ENCODE assay signal across 13 mouse cellular contexts in the genomic region with DNA sequence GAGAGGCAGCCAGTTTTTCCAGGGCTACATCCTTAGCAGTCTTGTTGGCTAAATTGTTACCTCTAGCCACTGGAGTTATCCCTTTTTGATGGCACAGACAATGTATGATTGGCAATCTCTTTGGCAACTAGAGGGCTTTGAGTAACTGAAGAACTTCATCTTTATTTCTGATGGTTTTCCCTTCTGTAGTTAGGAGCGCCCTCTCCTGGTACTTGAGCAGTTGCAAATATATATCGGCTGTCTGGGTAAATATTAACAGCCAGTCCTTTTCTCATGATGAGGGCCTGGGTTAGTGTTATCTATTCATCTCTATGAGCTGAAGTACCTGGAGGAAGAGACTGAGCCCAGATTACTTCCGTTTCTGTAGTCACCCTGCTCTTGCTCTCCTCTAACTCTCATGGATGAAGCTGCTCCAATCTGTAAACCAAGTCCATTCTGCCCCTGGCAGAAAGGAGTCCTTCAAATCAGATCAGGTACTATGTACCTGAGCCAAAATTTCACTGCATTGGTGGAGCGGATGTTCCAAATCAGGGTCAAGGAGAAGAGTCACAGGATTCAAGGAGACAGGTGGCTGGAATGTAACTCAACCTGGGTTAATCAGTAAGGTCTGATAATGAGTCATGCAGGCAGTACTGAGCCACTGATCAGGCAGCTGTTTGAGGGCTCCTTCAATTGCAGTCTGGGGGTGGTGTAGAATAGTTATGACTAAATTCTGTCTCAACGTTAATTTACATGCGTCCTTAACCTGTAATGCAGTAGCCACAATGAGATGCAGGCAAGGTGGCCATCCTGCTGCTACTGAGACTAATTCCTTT. TPM values are rescaled to one million over a fixed set of nuclear protein-coding genes. Genes with fewer than 3 reads are reported as not detected.
DNase-seq lines count a peak whose midpoint lies in the region; ATAC-seq and TF ChIP-seq lines count a peak whose summit lies in the region.
"Had no signal": no experiment of that assay in that cellular context is flagged by ENCODE, and none has a peak within 500 bp of the region (broad histone marks: within the 10 kb centered on the region; RNA-seq: fewer than 3 reads in every experiment).

No protein-coding gene starts in this region.

- no peak for TF ChIP-seq EP300 in liver, postnatal 0 days (IDR thresholded peaks at IDR 0.05; ENCODE audit: low read depth)

- no peak overlapping the region for H3K9ac ChIP-seq in liver, postnatal 0 days (replicated peaks)
- H3K9ac ChIP-seq: forebrain, embryonic 12.5 days; heart, embryonic 15.5 days had no signal

- no peak overlapping the region for H3K4me3 ChIP-seq in liver, postnatal 0 days (ENCODE audit: low read depth, low read length)
- H3K4me3 ChIP-seq: forebrain, embryonic 12.5 days; heart, embryonic 15.5 days had no signal

- peak; percentile 10 to 13 for DNase-seq in cerebellum, postnatal 10 days
- no peak for DNase-seq in cerebellum, adult 9-11 months
- no peak for DNase-seq in liver, postnatal 0 days
- DNase-seq in liver: no peak
- DNase-seq in embryo, embryonic 11 days: peak; percentile 35
- peak; percentile 15 for DNase-seq in retina, postnatal 1 day
- DNase-seq in thymus, postnatal 25 days: no peak
- DNase-seq in ovary, postnatal 14 days (ENCODE audit: low spot score): no peak
- DNase-seq: cerebellum, postnatal 14 days; lung, postnatal 4 days had no signal

- H3K27ac ChIP-seq in liver, postnatal 0 days (ENCODE audit: low read depth): no peak overlapping the region
- H3K27ac ChIP-seq: forebrain, embryonic 12.5 days; heart, embryonic 15.5 days had no signal

- TF ChIP-seq CTCF in liver, postnatal 0 days (IDR thresholded peaks at IDR 0.05; ENCODE audit: low read depth): peak; percentile 56

- 46% methylated on average over 6 of the region's 6 CpGs for WGBS in liver, postnatal 0 days (ENCODE audit: insufficient replicate concordance)

- H3K4me2 ChIP-seq in liver, postnatal 0 days (ENCODE audit: low read depth, low read length): no peak overlapping the region
- H3K4me2 ChIP-seq: forebrain, embryonic 12.5 days; heart, embryonic 15.5 days had no signal

- H3K9me3 ChIP-seq in liver, postnatal 0 days (ENCODE audit: low read length): no peaks in the 10 kb centered on the region
- H3K9me3 ChIP-seq: forebrain, embryonic 12.5 days; heart, embryonic 15.5 days had no signal

- no peak for ATAC-seq in liver, postnatal 0 days

- H3K27me3 ChIP-seq in liver, postnatal 0 days (ENCODE audit: insufficient read depth, low read length): no peaks in the 10 kb centered on the region
- H3K27me3 ChIP-seq: forebrain, embryonic 12.5 days; heart, embryonic 15.5 days had no signal

- H3K4me1 ChIP-seq in liver, postnatal 0 days (ENCODE audit: insufficient read depth): peaks cover 2% of the 10 kb centered on the region; the same call in 1 of the 2 replicates
- H3K4me1 ChIP-seq: forebrain, embryonic 12.5 days; heart, embryonic 15.5 days had no signal

- H3K36me3 ChIP-seq in liver, postnatal 0 days (replicated peaks; ENCODE audit: insufficient read depth, low read length): no peaks in the 10 kb centered on the region
- H3K36me3 ChIP-seq: forebrain, embryonic 12.5 days; heart, embryonic 15.5 days had no signal

RNA-seq across cellular contexts. Expression of a gene that starts 30.6 kb away (rescaled TPM):
- 32.7 and 38.8 TPM in 2 replicates for polyA plus RNA-seq in liver, postnatal 0 days (2015; fragmentation: Nextera tagmentation; extraction: Ambion mirVana)

RNA-seq across cellular contexts. Expression of a gene that starts 34.5 kb away (rescaled TPM):
- not detected in 2 replicates for polyA plus RNA-seq in liver, postnatal 0 days (2015; fragmentation: Nextera tagmentation; extraction: Ambion mirVana)
- polyA plus RNA-seq: forebrain, embryonic 12.5 days; heart, embryonic 15.5 days; neural tube, embryonic 14.5 days had no signal

RNA-seq across cellular contexts. Expression of a gene that starts 52.0 kb away (rescaled TPM):
- polyA plus RNA-seq in liver, postnatal 0 days (2015; fragmentation: Nextera tagmentation; extraction: Ambion mirVana): 8.6 and 9.0 TPM in 2 replicates

Comparison
In these comparisons a context has a peak if more than half of its experiments do, and no peak if none do; other contexts are left out.
1. DNase-seq: peak in cerebellum, postnatal 10 days (2 of 2), embryo, embryonic 11 days (single experiment) and retina, postnatal 1 day (single experiment); none in cerebellum, adult 9-11 months (single experiment), liver, postnatal 0 days (single experiment), liver (single experiment), thymus, postnatal 25 days (single experiment) and ovary, postnatal 14 days (single experiment).